Mouse (Mus musculus): ENCODE results near the gene Cd59a. TPM values are rescaled to one million over a fixed set of nuclear protein-coding genes. Genes with fewer than 3 reads are reported as not detected.

The Cd59a gene
- total RNA-seq (2012; rRNA removed) = 6.4 and 7.3 TPM in 2 replicates

- Histone ChIP-seq H3K36me3 (ENCODE audit: control insufficient read depth, insufficient read depth, low read length, poor library complexity, severe bottlenecking) (no peaks in the 10 kb centered on the region), H3K4me3 (ENCODE audit: insufficient read depth in 1 of 2, low read depth in 1 of 2, low read length in 2 of 2, poor library complexity in 1 of 2, severe bottlenecking in 1 of 2) (peak within 1 kb of the TSS; percentile 55 to 61), H3K27ac (ENCODE audit: insufficient read depth, low read depth, low read length, poor library complexity, severe bottlenecking) (peak within 1 kb of the TSS; percentile 49), H3K9me3 (ENCODE audit: control insufficient read depth, insufficient read depth, low read depth, low read length) (0 out of 2 replicates have a peak, but pooled peaks cover 6% of the 10 kb centered on the region), H3K9ac (ENCODE audit: insufficient read depth, low read depth, low read length, poor library complexity, severe bottlenecking) (peak within 1 kb of the TSS; percentile 70), H3K4me1 (ENCODE audit: control insufficient read depth in 2 of 2, insufficient read depth in 2 of 2, low read length in 2 of 2, poor library complexity in 1 of 2) (peaks cover 3 to 6% of the 10 kb centered on the region in 2 experiments; a peak in 2 of 4 replicates)
- in situ Hi-C loops (cut with MboI; ENCODE audit: low sequenced_read_pairs in 2 of 2, unreplicated experiment in 2 of 2) = no loop called here
- peak; percentile 84 for DNase-seq (ENCODE audit: low read depth, low spot score)
- TF ChIP-seq MAFK (IDR thresholded peaks at IDR 0.05; ENCODE audit: insufficient read depth, low read depth, low read length) (no peak), HCFC1 (IDR thresholded peaks at IDR 0.05; ENCODE audit: borderline replicate concordance, insufficient read depth, low read length) (no peak), ZNF384 (IDR thresholded peaks at IDR 0.05; ENCODE audit: low read depth, low read length) (no peak), ZC3H11A (IDR thresholded peaks at IDR 0.05; ENCODE audit: borderline replicate concordance, low read depth, low read length) (no peak), CHD2 (IDR thresholded peaks at IDR 0.05; ENCODE audit: low read depth, low read length) (no peak)
Observed at GRCm38 (mm10) chr2:104095741-104096213, at the start of gene Cd59a. Gene Cd59a (plus strand): TSS chr2:104095801.

DNA sequence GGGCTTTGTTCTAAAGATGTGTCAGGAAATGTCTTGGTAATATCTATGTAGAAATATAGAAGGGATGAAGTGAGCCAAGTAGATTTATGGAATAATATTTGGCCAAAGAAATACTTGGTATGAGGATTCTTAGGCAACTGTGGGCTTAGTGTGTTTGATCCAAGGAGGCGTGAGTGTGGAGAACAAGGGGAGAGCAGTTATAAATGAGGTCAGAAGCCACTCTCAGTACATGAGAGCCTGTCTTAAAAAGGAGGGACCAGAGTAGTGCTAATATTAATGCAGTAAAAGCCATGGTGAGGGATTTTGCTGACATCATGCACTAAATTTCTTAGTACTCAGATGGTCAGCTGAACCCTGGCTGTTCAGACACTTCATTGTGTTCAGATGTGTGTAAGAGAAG is 37.2 kb upstream of the Cd59a start:
- H3K4me3 ChIP-seq (ENCODE audit: insufficient read depth in 1 of 2, low read depth in 1 of 2, low read length in 2 of 2, poor library complexity in 1 of 2, severe bottlenecking in 1 of 2) = no peak overlapping the region
- no peaks in the 10 kb centered on the region for H3K9me3 ChIP-seq (ENCODE audit: control insufficient read depth, insufficient read depth, low read depth, low read length)
- no peak overlapping the region for H3K27ac ChIP-seq (ENCODE audit: insufficient read depth, low read depth, low read length, poor library complexity, severe bottlenecking)
- no peak overlapping the region for H3K9ac ChIP-seq (ENCODE audit: insufficient read depth, low read depth, low read length, poor library complexity, severe bottlenecking)
- in situ Hi-C loops (cut with MboI; ENCODE audit: low sequenced_read_pairs in 2 of 2, unreplicated experiment in 2 of 2) = no loop called here
- peaks cover 2% of the 10 kb centered on the region for H3K36me3 ChIP-seq (ENCODE audit: control insufficient read depth, insufficient read depth, low read length, poor library complexity, severe bottlenecking)
- H3K4me1 ChIP-seq (ENCODE audit: control insufficient read depth in 2 of 2, insufficient read depth in 2 of 2, low read length in 2 of 2, poor library complexity in 1 of 2) = no peaks in the 10 kb centered on the region
- no peak for DNase-seq (ENCODE audit: low read depth, low spot score)
- no peak for TF ChIP-seq HCFC1 (IDR thresholded peaks at IDR 0.05; ENCODE audit: borderline replicate concordance, insufficient read depth, low read length)

GRCm38 (mm10) chr2:104058954-104059353 is 36.6 kb upstream of the Cd59a start:
- H3K9me3 ChIP-seq (ENCODE audit: control insufficient read depth, insufficient read depth, low read depth, low read length) = no peaks in the 10 kb centered on the region
- H3K9ac ChIP-seq (ENCODE audit: insufficient read depth, low read depth, low read length, poor library complexity, severe bottlenecking) = no peak overlapping the region
- H3K36me3 ChIP-seq (ENCODE audit: control insufficient read depth, insufficient read depth, low read length, poor library complexity, severe bottlenecking) = peaks cover 2% of the 10 kb centered on the region
- DNase-seq (ENCODE audit: low read depth, low spot score) = no peak
- no peak overlapping the region for H3K27ac ChIP-seq (ENCODE audit: insufficient read depth, low read depth, low read length, poor library complexity, severe bottlenecking)
- H3K4me1 ChIP-seq (ENCODE audit: control insufficient read depth in 2 of 2, insufficient read depth in 2 of 2, low read length in 2 of 2, poor library complexity in 1 of 2) = no peaks in the 10 kb centered on the region
- in situ Hi-C loops (cut with MboI; ENCODE audit: low sequenced_read_pairs in 2 of 2, unreplicated experiment in 2 of 2) = no loop called here
- no peak for TF ChIP-seq CHD2 (IDR thresholded peaks at IDR 0.05; ENCODE audit: low read depth, low read length)
- no peak for TF ChIP-seq HCFC1 (IDR thresholded peaks at IDR 0.05; ENCODE audit: borderline replicate concordance, insufficient read depth, low read length)
- no peak for TF ChIP-seq MAFK (IDR thresholded peaks at IDR 0.05; ENCODE audit: insufficient read depth, low read depth, low read length)
- TF ChIP-seq ZNF384 (IDR thresholded peaks at IDR 0.05; ENCODE audit: low read depth, low read length) = no peak
- no peak for TF ChIP-seq ZC3H11A (IDR thresholded peaks at IDR 0.05; ENCODE audit: borderline replicate concordance, low read depth, low read length)
- no peak overlapping the region for H3K4me3 ChIP-seq (ENCODE audit: insufficient read depth in 1 of 2, low read depth in 1 of 2, low read length in 2 of 2, poor library complexity in 1 of 2, severe bottlenecking in 1 of 2)

DNA sequence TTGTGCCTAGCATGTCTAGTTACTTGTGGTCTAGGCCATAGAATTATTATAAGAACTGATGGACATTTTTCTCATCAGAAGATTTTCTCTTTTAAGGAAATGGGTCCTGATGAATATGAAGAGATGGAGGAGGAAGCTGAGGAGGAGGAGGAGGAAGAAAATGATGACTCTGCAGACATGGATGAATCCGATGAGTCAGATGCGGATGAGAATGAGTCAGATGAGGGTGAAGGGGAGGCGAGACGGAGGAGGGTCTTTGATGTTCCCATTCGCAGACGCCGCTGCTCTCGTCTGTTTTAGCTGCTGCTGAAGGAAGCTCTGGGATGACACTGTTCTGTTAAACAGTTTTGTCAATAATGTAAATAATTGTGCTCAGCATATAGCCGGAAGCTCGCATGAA is 35.8 kb upstream of the Cd59a start:
- Histone ChIP-seq H3K9me3 (ENCODE audit: control insufficient read depth, insufficient read depth, low read depth, low read length) (no peaks in the 10 kb centered on the region), H3K4me1 (ENCODE audit: control insufficient read depth in 2 of 2, insufficient read depth in 2 of 2, low read length in 2 of 2, poor library complexity in 1 of 2) (no peaks in the 10 kb centered on the region), H3K36me3 (ENCODE audit: control insufficient read depth, insufficient read depth, low read length, poor library complexity, severe bottlenecking) (peaks cover 2% of the 10 kb centered on the region), H3K27ac (ENCODE audit: insufficient read depth, low read depth, low read length, poor library complexity, severe bottlenecking) (no peak overlapping the region), H3K9ac (ENCODE audit: insufficient read depth, low read depth, low read length, poor library complexity, severe bottlenecking) (no peak overlapping the region), H3K4me3 (ENCODE audit: insufficient read depth in 1 of 2, low read depth in 1 of 2, low read length in 2 of 2, poor library complexity in 1 of 2, severe bottlenecking in 1 of 2) (no peak overlapping the region)
- DNase-seq (ENCODE audit: low read depth, low spot score) = no peak
- in situ Hi-C loops (cut with MboI; ENCODE audit: low sequenced_read_pairs in 2 of 2, unreplicated experiment in 2 of 2) = no loop called here
- TF ChIP-seq CHD2 (IDR thresholded peaks at IDR 0.05; ENCODE audit: low read depth, low read length) = no peak
- TF ChIP-seq MAFK (IDR thresholded peaks at IDR 0.05; ENCODE audit: insufficient read depth, low read depth, low read length) = peak; percentile 62

GRCm38 (mm10) chr2:104060996-104061395 is 34.6 kb upstream of the Cd59a start:
- no peaks in the 10 kb centered on the region for H3K9me3 ChIP-seq (ENCODE audit: control insufficient read depth, insufficient read depth, low read depth, low read length)
- no peak for DNase-seq (ENCODE audit: low read depth, low spot score)
- H3K36me3 ChIP-seq (ENCODE audit: control insufficient read depth, insufficient read depth, low read length, poor library complexity, severe bottlenecking) = peaks cover 2% of the 10 kb centered on the region; the same call in 1 of the 2 replicates
- no peak overlapping the region for H3K9ac ChIP-seq (ENCODE audit: insufficient read depth, low read depth, low read length, poor library complexity, severe bottlenecking)
- H3K4me1 ChIP-seq (ENCODE audit: control insufficient read depth in 2 of 2, insufficient read depth in 2 of 2, low read length in 2 of 2, poor library complexity in 1 of 2) = no peaks in the 10 kb centered on the region
- no peak overlapping the region for H3K4me3 ChIP-seq (ENCODE audit: insufficient read depth in 1 of 2, low read depth in 1 of 2, low read length in 2 of 2, poor library complexity in 1 of 2, severe bottlenecking in 1 of 2)
- H3K27ac ChIP-seq (ENCODE audit: insufficient read depth, low read depth, low read length, poor library complexity, severe bottlenecking) = no peak overlapping the region
- TF ChIP-seq CHD2 (IDR thresholded peaks at IDR 0.05; ENCODE audit: low read depth, low read length) (no peak), HCFC1 (IDR thresholded peaks at IDR 0.05; ENCODE audit: borderline replicate concordance, insufficient read depth, low read length) (no peak), MAFK (IDR thresholded peaks at IDR 0.05; ENCODE audit: insufficient read depth, low read depth, low read length) (no peak), ZC3H11A (IDR thresholded peaks at IDR 0.05; ENCODE audit: borderline replicate concordance, low read depth, low read length) (no peak), ZNF384 (IDR thresholded peaks at IDR 0.05; ENCODE audit: low read depth, low read length) (no peak)
- in situ Hi-C loops (cut with MboI; ENCODE audit: low sequenced_read_pairs in 2 of 2, unreplicated experiment in 2 of 2) = no loop called here
